Mouse (Mus musculus) forebrain, embryonic 12.5 days (tissue): Measurements from ENCODE around the gene Ndufc2. TPM values are rescaled to one million over a fixed set of nuclear protein-coding genes. Genes with fewer than 3 reads are reported as not detected.

Experiments
- ATAC-seq: fragments of 200-750 bp; cut with Nextera tagmentation; 2 replicates; pipeline ENCODE4 v1.8.0; 2017; ENCODE audit warnings: moderate TSS enrichment; ENCODE audit not compliant: low FRiP score
- H3K27ac ChIP-seq: fragments of 300-500 bp; sonication (generic); 2 replicates; pipeline ENCODE4 v1.5.1; 2016; ENCODE audit warnings: mild to moderate bottlenecking
- H3K27me3 ChIP-seq: fragments of 300-500 bp; sonication (generic); 2 replicates; pipeline ENCODE4 v1.6.1; 2016; ENCODE audit warnings: mild to moderate bottlenecking
- H3K36me3 ChIP-seq: fragments of 300-500 bp; sonication (generic); replicated peaks from 2 replicates; pipeline ENCODE4 v1.6.1; 2016; ENCODE audit warnings: mild to moderate bottlenecking
- H3K4me1 ChIP-seq: fragments of 300-500 bp; sonication (generic); 2 replicates; pipeline ENCODE4 v1.6.1; 2016
- H3K4me2 ChIP-seq: fragments of 300-500 bp; sonication (generic); 2 replicates; pipeline ENCODE4 v1.6.1; 2016; ENCODE audit warnings: mild to moderate bottlenecking, moderate library complexity
- H3K4me3 ChIP-seq: fragments of 300-500 bp; sonication (generic); replicated peaks from 2 replicates; pipeline ENCODE4 v1.5.1; 2016; ENCODE audit warnings: mild to moderate bottlenecking
- H3K9ac ChIP-seq: fragments of 300-500 bp; sonication (generic); 2 replicates; pipeline ENCODE4 v1.6.1; 2016; ENCODE audit warnings: mild to moderate bottlenecking
- H3K9me3 ChIP-seq: fragments of 300-500 bp; sonication (generic); 2 replicates; pipeline ENCODE4 v1.6.1; 2016
- WGBS: fragments of 180-500 bp; shearing (Covaris S2); methylation state at CpG from one replicate; pipeline ENCODE4 v1.1.7; 2016; 5-methylcytosine and 5-hydroxymethylcytosine counted together
- polyA plus RNA-seq: library from polyadenylated mRNA; unstranded; fragments of >200 nt; fragmentation: Nextera tagmentation; extraction: Ambion mirVana; gene quantifications from 2 replicates; pipeline ENCODE4 v1.2.1, GENCODE M21; 2016

Gene Ndufc2
- polyA plus RNA-seq, 1 experiment from 2014 or later: 392 TPM

- Histone ChIP-seq H3K9ac (no peak overlapping the region), H3K27me3 (no peaks in the 10 kb centered on the region), H3K36me3 (peaks cover 47% of the 10 kb centered on the region), H3K27ac (peak overlapping the region; percentile 61; the same call in 1 of the 2 replicates), H3K9me3 (no peaks in the 10 kb centered on the region), H3K4me1 (no peaks in the 10 kb centered on the region), H3K4me2 (no peak overlapping the region), H3K4me3 (no peak overlapping the region)
- ATAC-seq: peak; percentile 6; the same call in 1 of the 2 replicates
- 86% methylated on average over 6 of the region's 6 CpGs for WGBS
These were observed 7.7 kb upstream of the Ndufc2 start for GRCm38 (mm10) chr7:97392079-97392445.

DNA sequence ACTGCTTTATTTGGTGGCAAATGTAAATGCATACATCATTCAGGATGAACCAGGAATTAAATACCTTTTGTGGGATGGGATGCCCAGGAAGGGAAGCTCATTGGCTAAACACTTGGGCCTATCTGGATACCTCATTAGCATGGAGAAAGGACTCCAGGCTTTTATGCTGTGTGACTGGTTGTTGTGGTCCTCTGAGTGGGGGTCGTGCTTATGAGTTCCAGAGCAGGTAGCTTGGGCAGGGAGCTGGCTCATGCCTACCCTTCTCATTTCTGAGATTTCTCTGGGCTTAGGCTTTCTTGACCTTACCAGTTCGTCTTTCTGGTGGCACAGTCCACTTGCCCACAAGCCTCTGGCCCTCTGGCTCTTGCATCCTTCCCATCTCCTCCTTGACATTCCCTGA lies 5.4 kb upstream of the Ndufc2 start:
- Histone ChIP-seq H3K4me2 (no peak overlapping the region), H3K9ac (no peak overlapping the region), H3K9me3 (no peaks in the 10 kb centered on the region), H3K36me3 (peaks cover 27% of the 10 kb centered on the region), H3K4me3 (no peak overlapping the region), H3K27ac (no peak overlapping the region), H3K27me3 (no peaks in the 10 kb centered on the region), H3K4me1 (0 out of 2 replicates have a peak, but pooled peaks cover under 1% of the 10 kb centered on the region)
- WGBS: 85% methylated on average over 2 of the region's 2 CpGs
- no peak for ATAC-seq

GRCm38 (mm10) chr7:97398943-97399342 lies 860 bp upstream of the Ndufc2 start:
- Histone ChIP-seq H3K4me3 (no peak overlapping the region), H3K4me1 (peaks cover 18% of the 10 kb centered on the region), H3K27ac (no peak overlapping the region), H3K36me3 (peaks cover 12% of the 10 kb centered on the region), H3K9ac (no peak overlapping the region), H3K4me2 (no peak overlapping the region), H3K9me3 (0 out of 2 replicates have a peak, but pooled peaks cover 6% of the 10 kb centered on the region), H3K27me3 (no peaks in the 10 kb centered on the region)
- no peak for ATAC-seq
- 86% methylated on average over 6 of the region's 6 CpGs for WGBS

DNA sequence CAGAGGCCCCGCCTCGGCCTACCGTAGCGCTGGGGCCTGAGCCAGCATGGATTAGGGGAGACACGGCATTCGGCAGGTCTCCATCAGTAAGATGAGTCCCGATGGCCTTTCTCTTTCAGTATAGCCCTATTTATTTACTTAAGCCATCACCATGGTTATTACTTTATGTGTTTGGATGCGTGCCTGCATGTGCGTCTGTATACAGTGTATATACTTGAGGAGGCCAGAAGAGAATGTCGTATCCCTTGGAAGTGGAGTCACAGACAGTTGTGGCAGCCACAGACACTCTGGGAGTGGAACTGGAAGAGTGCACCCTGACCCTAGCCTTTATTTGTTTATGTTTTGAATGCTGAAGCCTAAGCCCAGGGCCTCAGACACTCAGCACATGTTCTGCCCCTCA lies 7.3 kb downstream of the Ndufc2 start:
- 94% methylated on average over 10 of the region's 10 CpGs for WGBS
- H3K9me3 ChIP-seq: 0 out of 2 replicates have a peak, but pooled peaks cover 6% of the 10 kb centered on the region
- H3K36me3 ChIP-seq: peaks cover 63% of the 10 kb centered on the region
- no peak overlapping the region for H3K9ac ChIP-seq
- no peaks in the 10 kb centered on the region for H3K27me3 ChIP-seq
- ATAC-seq: no peak
- H3K4me2 ChIP-seq: no peak overlapping the region
- H3K27ac ChIP-seq: no peak overlapping the region
- 0 out of 2 replicates have a peak, but pooled peaks cover 3% of the 10 kb centered on the region for H3K4me1 ChIP-seq
- no peak overlapping the region for H3K4me3 ChIP-seq

- 94% methylated on average over 2 of the region's 2 CpGs for whole genome bisulfite sequencing
- no peaks in the 10 kb centered on the region for H3K27me3 ChIP-seq
- no peaks in the 10 kb centered on the region for H3K9me3 ChIP-seq
- no peak overlapping the region for H3K4me3 ChIP-seq
- H3K9ac ChIP-seq: no peak overlapping the region
- no peak for ATAC-seq
- H3K4me1 ChIP-seq: no peaks in the 10 kb centered on the region
- H3K27ac ChIP-seq: no peak overlapping the region
- H3K4me2 ChIP-seq: no peak overlapping the region
- peaks cover 52% of the 10 kb centered on the region for H3K36me3 ChIP-seq
These were observed 11.3 kb downstream of the Ndufc2 start for GRCm38 (mm10) chr7:97411106-97411505.

- Histone ChIP-seq H3K4me1 (no peaks in the 10 kb centered on the region), H3K9me3 (no peaks in the 10 kb centered on the region), H3K27me3 (no peaks in the 10 kb centered on the region), H3K9ac (no peak overlapping the region), H3K27ac (no peak overlapping the region), H3K4me2 (no peak overlapping the region), H3K4me3 (no peak overlapping the region), H3K36me3 (peaks cover 52% of the 10 kb centered on the region)
- no peak for ATAC-seq
- 79% methylated on average over 3 of the region's 3 CpGs for WGBS
These were observed 11.8 kb downstream of the Ndufc2 start for GRCm38 (mm10) chr7:97411575-97411974.

DNA sequence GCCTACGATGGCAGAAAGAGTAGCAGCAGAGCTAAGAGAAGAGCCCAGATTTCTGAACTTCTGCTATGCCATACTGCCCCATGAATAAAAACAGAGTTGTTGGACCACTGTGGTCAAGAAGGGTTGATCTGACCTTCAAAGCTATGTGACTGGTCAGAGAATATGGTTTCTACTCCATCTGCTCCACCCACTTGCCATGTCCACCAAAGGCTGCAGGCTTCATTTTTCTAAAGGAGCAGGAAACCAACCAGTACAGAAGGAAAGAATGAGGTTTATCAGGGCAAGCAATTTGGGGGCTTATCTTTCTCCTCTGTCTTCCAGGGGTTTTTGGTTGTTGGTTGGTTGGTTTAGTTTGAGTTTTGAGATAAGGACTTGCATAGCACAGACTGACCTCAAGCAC lies 14.2 kb downstream of the Ndufc2 start:
- Histone ChIP-seq H3K9ac (no peak overlapping the region), H3K4me1 (no peaks in the 10 kb centered on the region), H3K4me3 (no peak overlapping the region), H3K27me3 (no peaks in the 10 kb centered on the region), H3K9me3 (no peaks in the 10 kb centered on the region), H3K27ac (no peak overlapping the region), H3K36me3 (peaks cover 35% of the 10 kb centered on the region), H3K4me2 (no peak overlapping the region)
- no peak for ATAC-seq
- WGBS: 94% methylated on average over 1 of the region's 1 CpGs

DNA sequence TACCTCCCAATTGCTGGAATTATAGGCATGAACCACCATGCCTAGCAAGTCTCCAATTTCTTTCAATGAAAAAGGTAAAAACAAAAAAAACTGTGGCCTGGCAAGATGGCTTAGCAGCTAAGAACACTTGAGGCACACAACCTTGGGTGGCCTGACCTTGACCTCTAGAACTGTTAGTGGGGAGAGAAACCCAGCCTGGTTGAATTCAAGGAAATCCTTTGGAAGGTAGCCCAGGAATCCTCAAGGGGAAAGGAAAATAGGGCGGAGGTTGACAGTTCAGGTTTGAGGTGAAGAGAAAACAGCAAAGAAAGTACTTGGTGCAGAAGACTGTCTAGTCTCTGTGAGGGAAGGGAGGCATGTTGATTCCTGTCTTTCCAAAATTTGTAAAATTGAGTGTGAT lies 14.6 kb downstream of the Ndufc2 start:
- H3K4me2 ChIP-seq: no peak overlapping the region
- WGBS: 100% methylated on average over 1 of the region's 1 CpGs
- peaks cover 30% of the 10 kb centered on the region for H3K36me3 ChIP-seq
- no peaks in the 10 kb centered on the region for H3K9me3 ChIP-seq
- H3K27ac ChIP-seq: no peak overlapping the region
- no peak for ATAC-seq
- H3K27me3 ChIP-seq: no peaks in the 10 kb centered on the region
- H3K4me1 ChIP-seq: no peaks in the 10 kb centered on the region
- H3K4me3 ChIP-seq: no peak overlapping the region
- H3K9ac ChIP-seq: no peak overlapping the region

DNA sequence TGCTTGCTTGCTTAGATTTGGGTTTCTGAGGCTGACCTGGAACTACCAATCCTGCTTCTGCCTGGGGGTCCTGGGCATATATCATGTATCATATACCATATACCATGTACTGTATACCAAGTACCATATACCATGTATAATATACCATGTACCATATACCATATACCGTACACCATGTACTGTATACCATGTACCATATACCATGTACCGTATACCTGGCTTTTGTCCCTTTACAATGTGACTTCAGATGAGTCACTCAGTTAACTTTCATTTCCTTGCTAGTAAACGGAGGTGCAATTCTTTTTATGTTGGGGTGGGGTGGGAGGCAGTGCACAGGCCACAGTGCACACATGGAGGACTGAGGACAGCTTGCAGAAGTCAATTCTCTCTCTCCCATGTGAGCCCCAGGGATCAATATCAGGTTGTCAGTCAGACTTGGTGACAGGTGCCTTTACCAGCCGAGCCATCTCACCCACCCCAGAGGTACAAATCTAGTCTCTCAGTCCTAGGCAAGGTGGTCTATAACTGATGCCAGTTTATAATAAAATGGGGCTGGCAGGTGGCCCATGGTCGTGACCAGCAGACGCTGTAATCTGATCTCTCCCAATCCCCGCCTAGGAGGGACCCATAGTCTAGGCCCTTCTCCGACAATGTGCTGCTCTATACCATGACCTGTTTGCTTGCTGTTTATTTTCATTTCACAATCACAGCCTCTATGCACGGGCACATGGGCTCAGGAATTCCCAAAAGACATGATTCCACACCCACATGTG lies 15.3 kb downstream of the Ndufc2 start:
- ATAC-seq: 0 out of 2 replicates have a peak, but pooled peaks have one; percentile 36
- Histone ChIP-seq H3K4me2 (no peak overlapping the region), H3K9me3 (no peaks in the 10 kb centered on the region), H3K4me3 (no peak overlapping the region), H3K9ac (no peak overlapping the region), H3K36me3 (peaks cover 24% of the 10 kb centered on the region), H3K4me1 (no peaks in the 10 kb centered on the region), H3K27ac (no peak overlapping the region), H3K27me3 (no peaks in the 10 kb centered on the region)
- WGBS: 62% methylated on average over 9 of the region's 9 CpGs

- no peak for ATAC-seq
- Histone ChIP-seq H3K4me3 (no peak overlapping the region), H3K27me3 (no peaks in the 10 kb centered on the region), H3K4me2 (no peak overlapping the region), H3K9me3 (no peaks in the 10 kb centered on the region), H3K36me3 (peaks cover 11% of the 10 kb centered on the region; the same call in 1 of the 2 replicates), H3K9ac (no peak overlapping the region), H3K4me1 (no peaks in the 10 kb centered on the region), H3K27ac (no peak overlapping the region)
- WGBS: 95% methylated on average over 4 of the region's 4 CpGs
These were observed 16.7 kb downstream of the Ndufc2 start for GRCm38 (mm10) chr7:97416473-97416872.

GRCm38 (mm10) chr7:97416906-97417777 lies 17.3 kb downstream of the Ndufc2 start, which contains the start of gene Thrsp:
Thrsp (minus strand) TSS chr7:97417730.
- H3K9me3 ChIP-seq: no peaks in the 10 kb centered on the region
- peak; percentile 41; the same call in 1 of the 2 replicates for ATAC-seq
- H3K4me3 ChIP-seq: no peak within 1 kb of the TSS
- H3K27me3 ChIP-seq: peaks cover 4% of the 10 kb centered on the region; the same call in 1 of the 2 replicates
- no peak within 1 kb of the TSS for H3K9ac ChIP-seq
- 81% methylated on average over 25 of the region's 25 CpGs for WGBS
- H3K4me2 ChIP-seq: no peak within 1 kb of the TSS
- H3K27ac ChIP-seq: no peak within 1 kb of the TSS
- no peaks in the 10 kb centered on the region for H3K4me1 ChIP-seq
- peaks cover 7% of the 10 kb centered on the region; the same call in 1 of the 2 replicates for H3K36me3 ChIP-seq

DNA sequence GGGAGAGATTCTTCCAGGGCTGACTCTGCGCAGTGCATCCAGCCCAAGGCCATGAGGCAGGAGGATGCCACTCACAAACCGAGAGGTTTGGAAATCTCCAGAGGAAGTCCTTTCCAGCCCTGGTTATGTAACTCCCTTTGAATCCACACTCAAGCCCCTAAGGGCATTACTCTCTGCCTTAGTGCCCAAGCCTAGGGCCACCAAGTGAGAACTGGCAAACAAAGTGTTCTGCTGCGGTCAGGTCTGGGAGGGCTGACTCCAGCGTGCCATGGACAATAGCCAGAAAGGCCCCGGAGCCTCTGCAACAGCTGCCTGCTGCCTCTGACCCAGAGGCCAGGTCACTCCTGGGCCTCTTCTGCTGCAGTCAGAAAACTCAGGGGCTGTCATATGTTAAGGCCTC lies 18.9 kb downstream of the Ndufc2 start:
- WGBS: 77% methylated on average over 5 of the region's 5 CpGs
- Histone ChIP-seq H3K9ac (no peak overlapping the region), H3K4me2 (no peak overlapping the region), H3K9me3 (no peaks in the 10 kb centered on the region), H3K4me1 (no peaks in the 10 kb centered on the region), H3K27ac (no peak overlapping the region), H3K27me3 (peaks cover 4% of the 10 kb centered on the region; the same call in 1 of the 2 replicates), H3K4me3 (no peak overlapping the region), H3K36me3 (no peaks in the 10 kb centered on the region)
- no peak for ATAC-seq
